Mouse (Mus musculus) heart, postnatal 0 days (tissue): Measurements from ENCODE around the gene Anapc16.

Experiments used
- CTCF ChIP-seq: IDR thresholded peaks from 2 replicates; pipeline ENCODE4 v1.5.1; 2016; ENCODE audit warnings: antibody characterized with exemption, control low read depth, low read depth
- EP300 ChIP-seq: IDR thresholded peaks from 2 replicates; pipeline ENCODE4 v1.6.1; 2016; ENCODE audit warnings: antibody characterized with exemption, low read depth

- no peak for TF ChIP-seq EP300
- TF ChIP-seq CTCF = no peak
These were observed 45.5 kb downstream of the Anapc16 start for GRCm38 (mm10) chr10:59957171-59958149.
